Mouse (Mus musculus): ENCODE measurements around the gene Trim23. TPM values are rescaled to one million over a fixed set of nuclear protein-coding genes. Genes with fewer than 3 reads are reported as not detected.

Gene Trim23
- 16.6 and 18.1 TPM in 2 replicates for polyA plus RNA-seq (2015; fragmentation: Nextera tagmentation; extraction: Ambion mirVana)

- no peaks in the 10 kb centered on the region for H3K9me3 ChIP-seq (replicated peaks; ENCODE audit: low read length)
- peaks cover 3% of the 10 kb centered on the region for H3K4me1 ChIP-seq (replicated peaks; ENCODE audit: insufficient read depth, low read length)
- H3K4me2 ChIP-seq (ENCODE audit: low read length), result peak within 1 kb of the TSS; percentile 81
- TF ChIP-seq CTCF (IDR thresholded peaks at IDR 0.05; ENCODE audit: low read depth), result peak; percentile 59
- H3K36me3 ChIP-seq (ENCODE audit: insufficient read depth, low read length), result 0 out of 2 replicates have a peak, but pooled peaks cover 5% of the 10 kb centered on the region
- no peaks in the 10 kb centered on the region for H3K27me3 ChIP-seq (ENCODE audit: insufficient read depth, low read length)
- DNase-seq (ENCODE audit: low spot score) (peak; percentile 100), ATAC-seq (replicated peaks; ENCODE audit: low FRiP score, low read depth) (peak; percentile 98)
- peak within 1 kb of the TSS; percentile 89 for H3K27ac ChIP-seq
- peak within 1 kb of the TSS; percentile 78 for H3K4me3 ChIP-seq (replicated peaks; ENCODE audit: low read depth, low read length)
- WGBS, result under 1% methylated on average over 38 of the region's 38 CpGs
- peak within 1 kb of the TSS; percentile 78 for H3K9ac ChIP-seq (ENCODE audit: low read depth, low read length)
Observed at GRCm38 (mm10) chr13:104178650-104179121, at the start of gene Trim23. Trim23 (plus strand) TSS chr13:104178797.

GRCm38 (mm10) chr13:104132561-104132960 is 46.0 kb upstream of the Trim23 start:
- Histone ChIP-seq H3K4me2 (ENCODE audit: low read length) (no peak overlapping the region), H3K27ac (no peak overlapping the region), H3K9me3 (replicated peaks; ENCODE audit: low read length) (no peaks in the 10 kb centered on the region), H3K36me3 (ENCODE audit: insufficient read depth, low read length) (no peaks in the 10 kb centered on the region; the same call in 1 of the 2 replicates), H3K4me3 (replicated peaks; ENCODE audit: low read depth, low read length) (no peak overlapping the region), H3K9ac (ENCODE audit: low read depth, low read length) (no peak overlapping the region), H3K4me1 (replicated peaks; ENCODE audit: insufficient read depth, low read length) (no peaks in the 10 kb centered on the region), H3K27me3 (ENCODE audit: insufficient read depth, low read length) (no peaks in the 10 kb centered on the region)
- WGBS, result 95% methylated on average over 2 of the region's 2 CpGs
- no peak for TF ChIP-seq CTCF (IDR thresholded peaks at IDR 0.05; ENCODE audit: low read depth)
- no peak for ATAC-seq (replicated peaks; ENCODE audit: low FRiP score, low read depth)
- no peak for DNase-seq (ENCODE audit: low spot score)

DNA sequence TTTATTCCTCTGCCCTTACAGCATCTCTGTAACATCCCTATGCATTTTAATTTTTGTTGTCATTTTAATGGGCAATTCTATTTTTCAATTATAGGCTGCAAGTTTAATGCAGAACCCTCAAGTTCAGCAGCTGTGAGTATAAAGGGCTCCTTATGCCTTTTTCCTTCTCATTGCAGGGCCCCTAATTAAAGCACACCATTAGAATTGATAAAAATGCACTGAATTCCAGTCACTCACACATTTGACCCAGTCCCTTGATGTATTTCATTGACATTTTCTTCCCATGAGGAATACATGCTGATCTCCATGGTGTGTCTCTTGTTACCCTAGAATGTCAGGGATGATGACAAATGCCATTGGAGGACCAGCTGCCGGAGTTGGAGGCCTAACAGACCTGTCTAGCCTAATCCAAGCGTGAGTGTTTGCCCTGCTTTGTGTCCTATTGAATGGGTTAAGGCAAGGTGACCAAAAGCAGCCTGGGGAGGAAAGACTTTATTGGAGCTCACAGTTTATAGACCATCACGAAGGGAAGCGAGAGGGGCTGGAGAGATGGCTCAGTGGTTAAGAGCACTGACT is 44.0 kb upstream of the Trim23 start:
- Histone ChIP-seq H3K4me3 (replicated peaks; ENCODE audit: low read depth, low read length) (no peak overlapping the region), H3K4me2 (ENCODE audit: low read length) (no peak overlapping the region), H3K27ac (no peak overlapping the region), H3K9ac (ENCODE audit: low read depth, low read length) (no peak overlapping the region), H3K27me3 (ENCODE audit: insufficient read depth, low read length) (no peaks in the 10 kb centered on the region), H3K9me3 (replicated peaks; ENCODE audit: low read length) (no peaks in the 10 kb centered on the region), H3K4me1 (replicated peaks; ENCODE audit: insufficient read depth, low read length) (no peaks in the 10 kb centered on the region), H3K36me3 (ENCODE audit: insufficient read depth, low read length) (no peaks in the 10 kb centered on the region; the same call in 1 of the 2 replicates)
- WGBS, result 84% methylated on average over 4 of the region's 4 CpGs
- ATAC-seq (replicated peaks; ENCODE audit: low FRiP score, low read depth) (no peak), DNase-seq (ENCODE audit: low spot score) (no peak)
- TF ChIP-seq CTCF (IDR thresholded peaks at IDR 0.05; ENCODE audit: low read depth), result no peak

DNA sequence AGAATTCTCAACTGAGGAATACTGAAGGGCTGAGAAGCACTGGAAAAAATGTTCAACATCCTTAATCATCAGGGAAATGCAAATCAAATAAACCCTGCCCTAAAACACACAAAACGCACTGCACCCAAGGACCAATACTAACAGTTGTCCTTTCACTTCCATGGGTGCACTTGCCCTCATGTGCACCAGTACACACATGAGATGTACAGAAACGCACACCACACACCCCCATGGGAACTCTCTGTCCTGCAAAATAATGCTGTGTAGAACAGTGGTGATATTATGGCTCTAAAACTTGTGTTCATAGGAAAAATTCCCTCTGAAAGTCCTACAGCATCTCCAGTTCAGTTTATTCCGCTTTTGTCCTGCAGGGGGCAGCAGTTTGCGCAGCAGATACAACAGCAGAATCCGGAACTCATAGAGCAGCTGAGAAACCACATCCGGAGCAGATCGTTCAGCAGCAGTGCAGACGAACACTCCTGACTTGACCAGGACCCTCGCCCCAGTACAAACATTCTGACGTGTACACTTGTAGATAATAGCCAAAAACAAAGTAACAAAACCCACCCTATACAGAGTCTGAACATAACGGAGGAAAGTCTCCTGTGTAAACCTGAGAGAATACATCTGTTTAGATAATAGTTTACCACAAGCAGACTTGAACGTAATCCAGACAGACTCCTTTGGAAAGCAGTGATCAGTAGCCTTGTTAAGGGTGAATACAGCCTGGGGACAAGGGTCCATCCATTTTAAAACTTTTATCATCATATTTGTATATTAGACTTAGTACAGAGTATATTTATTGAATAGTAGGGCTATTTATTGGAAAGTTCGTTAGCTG is 39.0 kb upstream of the Trim23 start:
- no peak overlapping the region for H3K27ac ChIP-seq
- H3K9me3 ChIP-seq (replicated peaks; ENCODE audit: low read length), result no peaks in the 10 kb centered on the region
- ATAC-seq (replicated peaks; ENCODE audit: low FRiP score, low read depth) (no peak), DNase-seq (ENCODE audit: low spot score) (peak; percentile 84)
- H3K4me3 ChIP-seq (replicated peaks; ENCODE audit: low read depth, low read length), result no peak overlapping the region
- no peaks in the 10 kb centered on the region for H3K4me1 ChIP-seq (replicated peaks; ENCODE audit: insufficient read depth, low read length)
- H3K4me2 ChIP-seq (ENCODE audit: low read length), result no peak overlapping the region
- H3K27me3 ChIP-seq (ENCODE audit: insufficient read depth, low read length), result no peaks in the 10 kb centered on the region
- H3K36me3 ChIP-seq (ENCODE audit: insufficient read depth, low read length), result peaks cover 9% of the 10 kb centered on the region; the same call in 1 of the 2 replicates
- no peak overlapping the region for H3K9ac ChIP-seq (ENCODE audit: low read depth, low read length)
- TF ChIP-seq CTCF (IDR thresholded peaks at IDR 0.05; ENCODE audit: low read depth), result peak; percentile 92
- WGBS, result 39% methylated on average over 13 of the region's 13 CpGs

- Histone ChIP-seq H3K4me1 (replicated peaks; ENCODE audit: insufficient read depth, low read length) (no peaks in the 10 kb centered on the region), H3K4me3 (replicated peaks; ENCODE audit: low read depth, low read length) (no peak overlapping the region), H3K27me3 (ENCODE audit: insufficient read depth, low read length) (no peaks in the 10 kb centered on the region), H3K9me3 (replicated peaks; ENCODE audit: low read length) (no peaks in the 10 kb centered on the region), H3K4me2 (ENCODE audit: low read length) (no peak overlapping the region), H3K9ac (ENCODE audit: low read depth, low read length) (no peak overlapping the region), H3K36me3 (ENCODE audit: insufficient read depth, low read length) (peaks cover 38% of the 10 kb centered on the region; the same call in 1 of the 2 replicates), H3K27ac (no peak overlapping the region)
- ATAC-seq (replicated peaks; ENCODE audit: low FRiP score, low read depth), result no peak
- WGBS, result 83% methylated on average over 9 of the region's 9 CpGs
- no peak for TF ChIP-seq CTCF (IDR thresholded peaks at IDR 0.05; ENCODE audit: low read depth)
- no peak for DNase-seq (ENCODE audit: low spot score)
Observed at GRCm38 (mm10) chr13:104144871-104145270, 33.7 kb upstream of the Trim23 start.

DNA sequence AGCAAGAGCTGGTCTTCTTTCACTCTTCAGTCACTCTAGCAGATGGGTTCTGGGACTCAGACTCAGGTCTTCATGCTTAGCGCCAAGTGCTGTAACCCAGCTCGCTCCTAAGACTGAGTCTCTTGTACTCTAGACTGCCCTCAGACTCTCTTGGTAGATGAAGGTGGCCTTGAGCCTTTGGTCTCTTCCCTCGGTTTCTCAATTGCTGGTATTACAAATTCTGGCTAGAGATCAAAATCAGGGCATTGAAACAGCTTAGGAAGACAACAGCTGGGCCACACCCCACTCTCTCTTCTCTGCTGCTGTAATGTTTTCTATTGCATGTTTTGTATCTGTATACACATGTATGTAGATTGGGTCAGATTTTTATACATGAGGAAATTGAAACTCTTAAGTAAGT is 33.0 kb upstream of the Trim23 start:
- 92% methylated on average over 3 of the region's 3 CpGs for WGBS
- no peak overlapping the region for H3K9ac ChIP-seq (ENCODE audit: low read depth, low read length)
- H3K9me3 ChIP-seq (replicated peaks; ENCODE audit: low read length), result no peaks in the 10 kb centered on the region
- H3K27me3 ChIP-seq (ENCODE audit: insufficient read depth, low read length), result no peaks in the 10 kb centered on the region
- no peak for ATAC-seq (replicated peaks; ENCODE audit: low FRiP score, low read depth)
- no peak overlapping the region for H3K4me2 ChIP-seq (ENCODE audit: low read length)
- H3K4me3 ChIP-seq (replicated peaks; ENCODE audit: low read depth, low read length), result no peak overlapping the region
- H3K4me1 ChIP-seq (replicated peaks; ENCODE audit: insufficient read depth, low read length), result no peaks in the 10 kb centered on the region
- no peak for DNase-seq (ENCODE audit: low spot score)
- H3K27ac ChIP-seq, result no peak overlapping the region
- TF ChIP-seq CTCF (IDR thresholded peaks at IDR 0.05; ENCODE audit: low read depth), result no peak
- H3K36me3 ChIP-seq (ENCODE audit: insufficient read depth, low read length), result peaks cover 38% of the 10 kb centered on the region; the same call in 1 of the 2 replicates
